Mouse (Mus musculus): ENCODE measurements around the gene Abl2.

DNA sequence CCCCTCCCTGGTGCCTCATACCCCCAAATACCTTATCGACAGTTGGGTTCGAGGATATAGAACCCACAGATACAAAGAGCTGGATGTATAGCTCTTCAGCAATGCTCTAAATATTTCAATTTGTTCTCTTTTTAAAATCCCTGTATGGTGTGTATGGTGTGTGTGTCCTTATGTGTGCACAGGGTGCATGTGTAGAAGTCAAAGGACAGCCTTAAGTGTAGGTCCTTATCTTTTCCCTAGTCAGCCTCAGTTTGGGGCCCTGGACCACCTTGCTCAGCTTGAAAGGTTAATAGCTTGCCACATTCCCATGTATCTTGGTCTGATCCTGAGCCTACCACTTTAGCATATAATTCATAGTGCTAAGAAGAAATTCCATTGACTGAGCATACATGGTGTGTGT is 49.9 kb downstream of the Abl2 start:
- TF ChIP-seq CTCF (IDR thresholded peaks at IDR 0.05; ENCODE audit: low read depth) (no peak), EP300 (IDR thresholded peaks at IDR 0.05; ENCODE audit: low read depth) (no peak)

Data from liver, embryonic 14.5 days (tissue).